Mouse (Mus musculus) hematopoietic multipotent progenitor cell, adult 10-12 weeks (in vitro differentiated cells): ENCODE data around the gene Olfr1393. TPM values are rescaled to one million over a fixed set of nuclear protein-coding genes. Genes with fewer than 3 reads are reported as not detected.

Source experiments
- polyA plus RNA-seq: library from polyadenylated mRNA; stranded (reverse); fragments of >175 nt; gene quantifications from 2 replicates; pipeline ENCODE4 v1.2.3, GENCODE M21; 2012; ENCODE audit warnings: low replicate concordance

Gene Olfr1393
- polyA plus RNA-seq, result not detected in 2 replicates

DNA sequence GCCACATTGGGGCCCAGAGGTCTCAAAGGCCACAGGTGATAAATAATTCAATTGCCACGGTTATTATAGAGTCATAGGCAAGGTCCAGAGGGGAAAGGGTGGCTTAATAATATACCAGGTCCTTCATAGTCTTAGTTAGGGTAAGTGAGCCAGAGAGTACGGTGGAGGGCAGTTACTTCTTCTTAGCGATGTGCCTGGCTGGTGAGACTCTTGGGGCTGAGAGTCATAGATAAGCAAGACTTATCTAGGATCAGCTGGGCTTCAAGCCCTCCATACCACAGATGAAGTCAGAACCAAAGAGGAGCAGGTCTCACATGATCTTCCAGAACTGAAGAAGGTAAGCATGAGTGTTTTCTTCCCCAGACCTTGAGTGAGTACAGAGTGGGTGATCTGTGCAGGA lies at the start of gene Olfr1393:
Olfr1393 (plus strand) TSS at position 83 of the 400 bp plus-strand sequence.

DNA sequence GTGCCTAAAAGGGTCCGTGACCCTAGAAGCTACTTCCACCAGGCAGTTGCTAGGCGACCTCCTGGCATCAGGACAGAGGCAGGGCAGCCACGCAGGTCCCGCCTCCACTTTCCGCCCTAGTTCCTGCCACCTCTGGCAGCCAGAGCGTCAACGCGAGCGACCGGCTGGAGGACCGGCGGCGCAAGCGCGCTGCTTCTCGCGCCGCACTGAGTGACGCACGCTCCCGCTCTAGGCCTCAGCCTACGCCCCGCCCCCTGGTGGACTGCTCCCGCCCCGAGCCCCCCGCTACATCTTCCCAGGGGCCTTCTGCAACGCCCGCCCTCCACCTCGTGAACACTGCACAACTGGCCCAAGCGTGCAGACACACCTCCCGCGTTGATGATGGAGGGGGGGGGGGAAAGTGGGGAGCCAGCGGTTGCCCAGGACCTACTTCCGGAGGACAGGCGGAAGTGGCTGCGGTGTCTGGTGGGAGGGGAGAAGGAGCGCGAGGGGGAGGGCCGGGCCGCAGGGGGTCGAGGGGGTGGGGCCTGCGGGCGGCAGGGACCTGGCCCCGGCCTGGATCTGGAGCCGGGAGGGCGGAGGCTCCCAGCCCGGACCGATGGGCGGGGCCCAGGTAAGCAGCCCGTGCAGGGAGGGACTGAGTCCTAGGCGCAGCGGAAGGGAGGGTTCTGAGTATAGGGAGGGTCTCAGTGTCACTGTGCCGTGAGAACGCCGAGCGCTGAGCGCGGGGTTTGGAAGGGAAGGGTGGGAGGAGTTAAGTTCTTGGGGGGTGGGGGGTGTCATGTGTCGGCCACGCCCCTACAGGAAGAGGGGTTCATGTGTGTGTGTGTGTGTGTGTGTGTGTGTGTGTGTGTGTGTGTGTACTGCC lies 34.1 kb upstream of the Olfr1393 start, which contains the start of gene Mgat1:
Mgat1 (plus strand) TSS at position 465 of the 868 bp plus-strand sequence.

DNA sequence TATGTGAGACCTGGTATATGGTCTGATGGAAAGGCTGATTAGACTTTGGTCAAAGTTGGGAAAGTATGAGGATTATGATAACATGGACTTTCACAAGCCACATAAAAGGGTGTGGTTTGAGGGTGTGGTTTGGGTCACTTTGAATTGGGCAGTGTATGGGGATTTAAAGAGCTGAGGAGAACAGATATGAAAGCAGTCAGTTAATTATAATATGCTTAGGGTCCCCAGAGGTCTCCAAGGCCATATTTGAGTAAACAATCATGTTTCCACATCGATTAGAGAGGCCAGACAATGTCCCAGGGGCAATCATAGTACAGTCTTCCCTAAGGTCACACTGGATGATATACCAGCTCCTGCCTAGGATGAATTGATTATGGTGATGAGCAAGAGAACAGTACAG lies 6.9 kb downstream of the Olfr1393 start, which contains the start of gene Olfr1392:
Olfr1392 (plus strand) TSS at position 301 of the 400 bp plus-strand sequence.

DNA sequence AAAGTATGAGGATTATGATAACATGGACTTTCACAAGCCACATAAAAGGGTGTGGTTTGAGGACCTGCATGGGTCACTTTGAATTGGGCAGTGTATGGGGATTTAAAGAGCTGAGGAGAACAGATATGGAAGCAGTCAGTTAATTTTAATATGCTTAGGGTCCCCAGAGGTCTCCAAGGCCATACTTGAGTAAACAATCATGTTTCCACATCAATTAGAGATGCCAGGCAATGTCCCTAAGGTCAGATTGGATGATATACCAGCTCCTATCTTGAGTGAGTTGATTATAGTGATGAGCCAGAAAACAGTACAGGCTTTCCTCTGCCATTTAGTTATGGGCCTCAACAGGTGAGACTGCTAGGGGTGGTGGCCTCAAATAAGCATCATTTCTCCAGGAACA lies 26.3 kb downstream of the Olfr1393 start, which contains the start of gene Olfr10:
Olfr10 (plus strand) TSS at position 301 of the 400 bp plus-strand sequence.

GRCm38 (mm10) chr11:49322442-49322841 lies 44.3 kb downstream of the Olfr1393 start, which contains the start of gene Olfr1391:
TSS of gene Olfr1391 (plus strand) at chr11:49322742.

Other genes with a start within 250 kb of the Olfr1393 start
- 9.9 and 21.1 TPM in 2 replicates for gene 9930111J21Rik2, start 227.1 kb upstream of the Olfr1393 start, polyA plus RNA-seq
- 10.4 and 14.3 TPM in 2 replicates for gene Tgtp2, start 214.1 kb upstream of the Olfr1393 start, polyA plus RNA-seq
- gene Ifi47, start 201.7 kb upstream of the Olfr1393 start, polyA plus RNA-seq, result 8.0 and 8.1 TPM in 2 replicates
- not detected in 2 replicates for gene Olfr1396, start 163.4 kb upstream of the Olfr1393 start, polyA plus RNA-seq
- gene Olfr1395, start 136.0 kb upstream of the Olfr1393 start, polyA plus RNA-seq, result not detected in 2 replicates
- not detected in 2 replicates for gene Olfr1394, start 123.9 kb upstream of the Olfr1393 start, polyA plus RNA-seq
- 0.81 and 2.0 TPM in 2 replicates for gene Btnl9, start 91.1 kb upstream of the Olfr1393 start, polyA plus RNA-seq
- gene Zfp62, start 75.0 kb upstream of the Olfr1393 start, polyA plus RNA-seq, result 13.0 and 14.0 TPM in 2 replicates
- gene Mgat1, start 34.1 kb upstream of the Olfr1393 start, polyA plus RNA-seq, result 202 and 412 TPM in 2 replicates
- 0.03 TPM in 1 of 2 replicates, not detected in the other for gene Olfr1392, start 7.0 kb downstream of the Olfr1393 start, polyA plus RNA-seq
- gene Olfr10, start 26.4 kb downstream of the Olfr1393 start, polyA plus RNA-seq, result 0.04 TPM in 1 of 2 replicates, not detected in the other
- not detected in 2 replicates for gene Olfr1391, start 44.4 kb downstream of the Olfr1393 start, polyA plus RNA-seq
- gene Olfr1390, start 56.9 kb downstream of the Olfr1393 start, polyA plus RNA-seq, result not detected in 2 replicates
- gene Olfr1389, start 144.8 kb downstream of the Olfr1393 start, polyA plus RNA-seq, result not detected in 2 replicates
- gene Olfr1388, start 158.3 kb downstream of the Olfr1393 start, polyA plus RNA-seq, result not detected in 2 replicates
- not detected in 2 replicates for gene Olfr1387, start 177.0 kb downstream of the Olfr1393 start, polyA plus RNA-seq
- gene Olfr1386, start 186.7 kb downstream of the Olfr1393 start, polyA plus RNA-seq, result not detected in 2 replicates
- not detected in 2 replicates for gene Olfr1385, start 210.8 kb downstream of the Olfr1393 start, polyA plus RNA-seq
- gene Olfr1384, start 228.4 kb downstream of the Olfr1393 start, polyA plus RNA-seq, result not detected in 2 replicates
- gene Olfr1383, start 241.3 kb downstream of the Olfr1393 start, polyA plus RNA-seq, result not detected in 2 replicates
- gene Olfr1382, start 249.9 kb downstream of the Olfr1393 start, polyA plus RNA-seq, result not detected in 2 replicates